Mouse (Mus musculus): ENCODE results near the gene Enpp7. TPM values are rescaled to one million over a fixed set of nuclear protein-coding genes. Genes with fewer than 3 reads are reported as not detected.

Gene Enpp7
- polyA plus RNA-seq, 1 experiment = not detected

GRCm38 (mm10) chr11:119007461-119008456 lies 19.8 kb downstream of the Enpp7 start:
- no peak overlapping the region for H3K4me3 ChIP-seq (replicated peaks)
- peaks cover 46% of the 10 kb centered on the region for H3K9me3 ChIP-seq
- TF ChIP-seq GATA1 (IDR thresholded peaks at IDR 0.05; ENCODE audit: borderline replicate concordance, low read length) (no peak), FLI1 (IDR thresholded peaks at IDR 0.05; ENCODE audit: low read length) (no peak)
- H3K4me1 ChIP-seq = peaks cover 8% of the 10 kb centered on the region
- no peaks in the 10 kb centered on the region for H3K36me3 ChIP-seq (replicated peaks; ENCODE audit: low read length)
- peaks cover 72% of the 10 kb centered on the region for H3K27me3 ChIP-seq (replicated peaks)

- H3K36me3 ChIP-seq (replicated peaks; ENCODE audit: low read length) = no peaks in the 10 kb centered on the region
- H3K4me1 ChIP-seq = no peaks in the 10 kb centered on the region
- no peak overlapping the region for H3K4me3 ChIP-seq (replicated peaks)
- H3K9me3 ChIP-seq = peaks cover 6% of the 10 kb centered on the region; the same call in 1 of the 2 replicates
- peaks cover 69% of the 10 kb centered on the region for H3K27me3 ChIP-seq (replicated peaks)
- TF ChIP-seq GATA1 (IDR thresholded peaks at IDR 0.05; ENCODE audit: borderline replicate concordance, low read length) (no peak), FLI1 (IDR thresholded peaks at IDR 0.05; ENCODE audit: low read length) (no peak)
Observed at GRCm38 (mm10) chr11:119014455-119014854, 26.5 kb downstream of the Enpp7 start.

- TF ChIP-seq GATA1 (IDR thresholded peaks at IDR 0.05; ENCODE audit: borderline replicate concordance, low read length) (no peak), FLI1 (IDR thresholded peaks at IDR 0.05; ENCODE audit: low read length) (no peak)
- no peak overlapping the region for H3K4me3 ChIP-seq (replicated peaks)
- peaks cover 84% of the 10 kb centered on the region for H3K27me3 ChIP-seq (replicated peaks)
- H3K9me3 ChIP-seq = no peaks in the 10 kb centered on the region
- peaks cover under 1% of the 10 kb centered on the region for H3K4me1 ChIP-seq
- no peaks in the 10 kb centered on the region for H3K36me3 ChIP-seq (replicated peaks; ENCODE audit: low read length)
Observed at GRCm38 (mm10) chr11:119017506-119017905, 29.5 kb downstream of the Enpp7 start.

- TF ChIP-seq FLI1 (IDR thresholded peaks at IDR 0.05; ENCODE audit: low read length) (no peak), GATA1 (IDR thresholded peaks at IDR 0.05; ENCODE audit: borderline replicate concordance, low read length) (no peak)
- peaks cover 98% of the 10 kb centered on the region for H3K27me3 ChIP-seq (replicated peaks)
- H3K4me3 ChIP-seq (replicated peaks) = no peak overlapping the region
- no peaks in the 10 kb centered on the region for H3K9me3 ChIP-seq
- no peaks in the 10 kb centered on the region for H3K36me3 ChIP-seq (replicated peaks; ENCODE audit: low read length)
- H3K4me1 ChIP-seq = peaks cover 24% of the 10 kb centered on the region
Observed at GRCm38 (mm10) chr11:119021180-119021579, 33.2 kb downstream of the Enpp7 start.

GRCm38 (mm10) chr11:119022068-119022894 lies 34.3 kb downstream of the Enpp7 start:
- TF ChIP-seq GATA1 (IDR thresholded peaks at IDR 0.05; ENCODE audit: borderline replicate concordance, low read length) (no peak), FLI1 (IDR thresholded peaks at IDR 0.05; ENCODE audit: low read length) (no peak)
- H3K36me3 ChIP-seq (replicated peaks; ENCODE audit: low read length) = peaks cover 2% of the 10 kb centered on the region
- H3K4me3 ChIP-seq (replicated peaks) = peak overlapping the region; percentile 91
- peaks cover 24% of the 10 kb centered on the region for H3K4me1 ChIP-seq
- H3K9me3 ChIP-seq = no peaks in the 10 kb centered on the region
- H3K27me3 ChIP-seq (replicated peaks) = peaks cover 98% of the 10 kb centered on the region

- peaks cover 24% of the 10 kb centered on the region for H3K4me1 ChIP-seq
- peaks cover 7% of the 10 kb centered on the region for H3K36me3 ChIP-seq (replicated peaks; ENCODE audit: low read length)
- H3K27me3 ChIP-seq (replicated peaks) = peaks cover 92% of the 10 kb centered on the region
- H3K9me3 ChIP-seq = no peaks in the 10 kb centered on the region
- H3K4me3 ChIP-seq (replicated peaks) = peak within 1 kb of the TSS; percentile 91
- TF ChIP-seq GATA1 (IDR thresholded peaks at IDR 0.05; ENCODE audit: borderline replicate concordance, low read length) = no peak
- TF ChIP-seq FLI1 (IDR thresholded peaks at IDR 0.05; ENCODE audit: low read length) = no peak
Observed at GRCm38 (mm10) chr11:119022895-119023615, 35.1 kb downstream of the Enpp7 start, which contains the start of gene Cbx2. Gene Cbx2 (plus strand): TSS chr11:119022962.

GRCm38 (mm10) chr11:119023616-119023980 lies 35.6 kb downstream of the Enpp7 start:
- no peaks in the 10 kb centered on the region for H3K9me3 ChIP-seq
- TF ChIP-seq FLI1 (IDR thresholded peaks at IDR 0.05; ENCODE audit: low read length) (no peak), GATA1 (IDR thresholded peaks at IDR 0.05; ENCODE audit: borderline replicate concordance, low read length) (no peak)

GRCm38 (mm10) chr11:119024260-119024659 lies 36.3 kb downstream of the Enpp7 start:
- Histone ChIP-seq H3K27me3 (replicated peaks) (peaks cover 92% of the 10 kb centered on the region), H3K36me3 (replicated peaks; ENCODE audit: low read length) (peaks cover 9% of the 10 kb centered on the region), H3K9me3 (no peaks in the 10 kb centered on the region), H3K4me3 (replicated peaks) (no peak overlapping the region), H3K4me1 (peaks cover 24% of the 10 kb centered on the region)
- TF ChIP-seq GATA1 (IDR thresholded peaks at IDR 0.05; ENCODE audit: borderline replicate concordance, low read length) (no peak), FLI1 (IDR thresholded peaks at IDR 0.05; ENCODE audit: low read length) (no peak)

More at GRCm38 (mm10) chr11:119023616-119023980, 35.6 kb downstream of the Enpp7 start:
- peaks cover 24% of the 10 kb centered on the region for H3K4me1 ChIP-seq
- H3K27me3 ChIP-seq (replicated peaks) = peaks cover 92% of the 10 kb centered on the region
- peak overlapping the region; percentile 91 for H3K4me3 ChIP-seq (replicated peaks)
- peaks cover 9% of the 10 kb centered on the region for H3K36me3 ChIP-seq (replicated peaks; ENCODE audit: low read length)

GRCm38 (mm10) chr11:119026203-119026602 lies 38.2 kb downstream of the Enpp7 start:
- no peak overlapping the region for H3K4me3 ChIP-seq (replicated peaks)
- peaks cover 24% of the 10 kb centered on the region for H3K4me1 ChIP-seq
- H3K9me3 ChIP-seq = no peaks in the 10 kb centered on the region
- TF ChIP-seq GATA1 (IDR thresholded peaks at IDR 0.05; ENCODE audit: borderline replicate concordance, low read length) (no peak), FLI1 (IDR thresholded peaks at IDR 0.05; ENCODE audit: low read length) (no peak)
- H3K27me3 ChIP-seq (replicated peaks) = peaks cover 90% of the 10 kb centered on the region
- peaks cover 9% of the 10 kb centered on the region for H3K36me3 ChIP-seq (replicated peaks; ENCODE audit: low read length)
